Mouse (Mus musculus): ENCODE measurements at regions not wholly inside any gene's neighbourhood (a gene's known extent, or its start where the extent isn't known, plus 50 kb on each side); places are given as distances from the start of the nearest gene placed in this dataset.
A peak's percentile ranks its signal among the peaks of the same experiment; 100 is the strongest.

DNA sequence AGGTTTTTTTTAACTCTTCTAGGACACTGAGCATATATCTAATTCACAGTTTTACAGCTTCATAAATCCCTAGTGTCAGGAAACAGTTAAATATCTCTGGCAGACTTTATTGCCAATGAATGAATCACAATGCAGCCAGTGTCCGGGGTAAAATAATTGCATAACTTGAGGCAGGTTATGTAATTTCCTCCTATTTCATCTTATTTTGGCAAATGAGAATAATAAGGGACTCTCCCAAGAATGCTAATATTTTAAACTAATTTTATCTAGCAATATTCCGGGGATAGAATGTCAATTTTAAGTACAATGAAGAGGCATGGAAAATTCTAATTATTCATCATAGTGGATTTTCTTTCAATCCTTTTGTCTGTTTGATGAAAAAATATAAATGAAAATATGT, 2740.6 kb downstream of the Gm37988 start:
- no peak for ATAC-seq (ENCODE audit: low FRiP score)
- no peak for DNase-seq (ENCODE audit: low spot score, missing footprints)

DNA sequence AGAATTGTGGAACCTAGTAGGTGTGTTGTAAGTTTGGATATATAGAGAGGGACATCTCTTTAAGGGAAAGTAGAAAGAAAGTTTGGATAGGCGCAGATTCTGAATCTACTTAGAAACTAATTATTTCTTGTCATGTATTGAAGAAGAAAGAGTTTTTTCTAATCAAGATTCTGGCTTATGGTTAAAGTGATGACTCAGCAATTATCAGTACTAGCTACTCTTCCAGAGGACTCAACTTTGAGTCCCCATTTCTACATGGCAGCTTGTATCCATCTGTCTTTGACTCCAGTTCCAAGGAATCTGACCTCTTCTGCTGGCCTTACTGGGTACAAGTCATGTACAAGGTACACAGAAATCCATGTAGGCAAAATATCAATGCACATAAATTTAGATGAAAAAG, 2767.1 kb downstream of the Gm37988 start:
- Histone ChIP-seq H3K4me3 (ENCODE audit: low read depth, low read length) (no peak overlapping the region), H3K9me3 (ENCODE audit: control insufficient read depth, low read length) (no peaks in the 10 kb centered on the region), H3K36me3 (ENCODE audit: control insufficient read depth, insufficient read depth, low read length) (no peaks in the 10 kb centered on the region), H3K27ac (ENCODE audit: low read depth, low read length) (no peak overlapping the region), H3K27me3 (ENCODE audit: control insufficient read depth, insufficient read depth, low read length) (no peaks in the 10 kb centered on the region), H3K9ac (ENCODE audit: low read length) (no peak overlapping the region), H3K4me1 (ENCODE audit: control insufficient read depth, insufficient read depth, low read length) (no peaks in the 10 kb centered on the region), H3K4me2 (no peak overlapping the region)
- no peak for DNase-seq (ENCODE audit: low spot score, missing footprints)
- 94% methylated on average over 1 of the region's 1 CpGs for WGBS
- no peak for ATAC-seq (ENCODE audit: low FRiP score)

More for the DNA sequence above, 2740.6 kb downstream of the Gm37988 start:
- Histone ChIP-seq H3K9ac (ENCODE audit: low read length) (no peak overlapping the region), H3K4me3 (ENCODE audit: low read depth, low read length) (no peak overlapping the region), H3K4me2 (no peak overlapping the region), H3K27ac (ENCODE audit: low read depth, low read length) (no peak overlapping the region), H3K36me3 (ENCODE audit: control insufficient read depth, insufficient read depth, low read length) (no peaks in the 10 kb centered on the region), H3K4me1 (ENCODE audit: control insufficient read depth, insufficient read depth, low read length) (no peaks in the 10 kb centered on the region), H3K27me3 (ENCODE audit: control insufficient read depth, insufficient read depth, low read length) (no peaks in the 10 kb centered on the region), H3K9me3 (ENCODE audit: control insufficient read depth, low read length) (no peaks in the 10 kb centered on the region)
- WGBS = 84% methylated on average over 2 of the region's 2 CpGs

DNA sequence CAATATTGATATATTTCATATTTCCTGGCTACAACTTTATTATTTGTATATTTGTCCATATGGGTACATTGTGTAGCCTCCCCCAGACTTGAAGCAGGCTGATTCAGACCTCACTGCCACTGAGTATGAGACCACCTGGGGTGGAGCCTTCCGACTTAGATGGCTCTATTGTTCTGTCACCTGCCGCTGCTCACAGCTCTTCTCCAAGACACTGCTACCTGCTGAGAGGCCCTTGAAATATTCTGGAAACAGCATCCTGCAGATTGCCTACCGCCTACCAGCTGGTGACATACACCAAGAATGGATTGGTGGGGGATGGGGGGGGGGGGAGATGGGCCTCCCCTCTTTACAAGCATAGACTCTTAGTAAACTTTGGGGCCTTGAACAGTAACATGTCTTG, 2778.7 kb downstream of the Gm37988 start:
- H3K4me2 ChIP-seq = no peak overlapping the region
- no peaks in the 10 kb centered on the region for H3K36me3 ChIP-seq (ENCODE audit: control insufficient read depth, insufficient read depth, low read length)
- no peaks in the 10 kb centered on the region for H3K9me3 ChIP-seq (ENCODE audit: control insufficient read depth, low read length)
- 59% methylated on average over 3 of the region's 3 CpGs for WGBS
- ATAC-seq (ENCODE audit: low FRiP score) (peak; percentile 22; the same call in 1 of the 2 replicates), DNase-seq (ENCODE audit: low spot score, missing footprints) (no peak)
- H3K4me1 ChIP-seq (ENCODE audit: control insufficient read depth, insufficient read depth, low read length) = no peaks in the 10 kb centered on the region
- no peak overlapping the region for H3K27ac ChIP-seq (ENCODE audit: low read depth, low read length)
- H3K27me3 ChIP-seq (ENCODE audit: control insufficient read depth, insufficient read depth, low read length) = no peaks in the 10 kb centered on the region
- H3K9ac ChIP-seq (ENCODE audit: low read length) = no peak overlapping the region
- H3K4me3 ChIP-seq (ENCODE audit: low read depth, low read length) = no peak overlapping the region

DNA sequence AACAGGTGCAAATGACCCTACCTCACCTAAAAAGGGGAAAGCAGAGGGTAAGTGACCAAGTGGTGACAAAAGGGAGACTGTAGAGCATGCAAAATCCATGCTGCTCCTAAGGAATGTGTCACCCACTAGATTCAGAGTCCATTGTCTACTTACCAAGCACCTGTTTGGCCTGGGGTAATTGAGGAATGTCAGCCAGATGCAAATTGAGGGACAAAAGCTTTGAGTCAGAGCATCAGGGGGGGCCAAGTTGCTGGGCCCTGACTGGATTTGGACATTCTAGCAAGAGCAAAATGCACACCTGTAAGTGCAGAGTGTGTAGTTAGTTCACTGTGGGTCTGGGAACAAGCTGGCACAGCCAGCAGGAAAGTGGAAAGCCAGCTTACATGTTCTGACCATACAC, 2783.6 kb downstream of the Gm37988 start:
- no peak overlapping the region for H3K9ac ChIP-seq (ENCODE audit: low read length)
- no peaks in the 10 kb centered on the region for H3K9me3 ChIP-seq (ENCODE audit: control insufficient read depth, low read length)
- no peak overlapping the region for H3K4me3 ChIP-seq (ENCODE audit: low read depth, low read length)
- ATAC-seq (ENCODE audit: low FRiP score) = no peak
- no peaks in the 10 kb centered on the region for H3K27me3 ChIP-seq (ENCODE audit: control insufficient read depth, insufficient read depth, low read length)
- no peak overlapping the region for H3K4me2 ChIP-seq
- H3K36me3 ChIP-seq (ENCODE audit: control insufficient read depth, insufficient read depth, low read length) = no peaks in the 10 kb centered on the region
- no peak for DNase-seq (ENCODE audit: low spot score, missing footprints)
- H3K4me1 ChIP-seq (ENCODE audit: control insufficient read depth, insufficient read depth, low read length) = no peaks in the 10 kb centered on the region
- H3K27ac ChIP-seq (ENCODE audit: low read depth, low read length) = no peak overlapping the region

Data from midbrain, embryonic 11.5 days (tissue).